Mouse (Mus musculus): ENCODE results near the gene Meioc.
"Not testable (repeated sequence)": the region's sequence is repeated elsewhere in the genome, so short reads cannot be mapped to it uniquely, and the experiment has no call there.

The Meioc gene

DNA sequence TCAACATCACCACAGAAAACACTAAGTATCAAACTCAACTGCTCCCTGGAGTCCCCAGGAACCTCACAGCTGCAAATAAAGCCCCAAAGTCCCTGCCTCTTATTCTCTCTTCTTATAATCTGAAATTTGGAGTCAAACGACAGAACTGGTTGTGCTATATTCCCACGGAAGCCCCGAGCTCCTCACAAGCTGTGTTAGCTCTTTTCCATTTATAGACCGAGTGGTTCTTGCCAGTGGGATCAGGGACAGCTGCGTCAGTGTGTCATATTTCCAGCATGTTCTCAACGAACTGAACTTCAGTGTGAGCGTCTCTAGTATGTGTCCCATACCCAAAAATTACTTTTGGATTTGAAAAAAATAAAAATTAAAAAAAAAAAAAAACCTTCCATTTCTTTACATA is 31.8 kb downstream of the Meioc start:
- DNase-seq: no peak

- DNase-seq: peak; percentile 91
These were observed 34.0 kb downstream of the Meioc start, which contains the start of gene Ccdc43 for GRCm38 (mm10) chr11:102697338-102698017. Ccdc43 (minus strand) TSS chr11:102697782.

DNA sequence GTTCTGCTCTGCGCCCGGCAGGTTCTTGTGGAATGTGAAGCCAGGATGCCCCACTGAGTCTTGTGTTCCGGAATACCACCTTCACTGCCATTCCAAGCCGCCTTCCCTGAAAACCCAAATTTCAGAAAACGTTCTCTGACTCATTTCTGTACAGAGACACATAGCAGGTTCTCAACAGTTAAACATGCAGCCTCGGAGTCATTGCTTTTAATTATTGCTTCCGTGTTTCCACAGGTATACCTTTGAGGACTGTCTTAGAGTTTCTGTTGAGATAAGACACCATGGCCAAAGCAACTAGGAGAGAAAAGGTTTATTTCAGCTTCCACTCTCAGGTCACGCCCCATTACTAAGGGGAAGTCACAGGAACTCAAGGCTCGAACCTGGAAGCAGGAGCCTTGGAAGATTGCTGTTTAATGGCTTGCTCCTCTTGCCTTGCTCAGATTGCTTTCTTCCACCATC is 34.5 kb downstream of the Meioc start:
- DNase-seq: no peak

DNA sequence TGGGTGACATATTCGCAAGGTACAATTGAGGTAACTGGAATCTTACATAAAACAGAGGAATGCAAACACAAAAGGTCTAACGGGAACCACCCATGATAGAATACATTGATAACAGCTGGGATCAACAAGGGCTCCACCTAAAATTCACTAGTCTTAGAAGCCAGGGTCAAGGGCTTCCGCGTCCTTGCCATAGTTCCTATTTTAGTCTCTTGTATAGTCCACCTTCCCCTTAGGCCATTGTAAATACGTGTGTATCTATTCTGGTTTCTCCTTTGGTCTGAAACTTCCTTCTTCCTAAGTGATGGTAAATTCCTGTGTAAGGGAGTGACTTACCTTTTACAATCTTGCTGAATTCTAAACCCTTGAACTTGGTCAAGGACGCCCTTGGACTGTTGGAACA is 38.7 kb downstream of the Meioc start:
- not testable (repeated sequence) for DNase-seq

- no peak for DNase-seq
These were observed 48.9 kb downstream of the Meioc start for GRCm38 (mm10) chr11:102712411-102712810.

DNA sequence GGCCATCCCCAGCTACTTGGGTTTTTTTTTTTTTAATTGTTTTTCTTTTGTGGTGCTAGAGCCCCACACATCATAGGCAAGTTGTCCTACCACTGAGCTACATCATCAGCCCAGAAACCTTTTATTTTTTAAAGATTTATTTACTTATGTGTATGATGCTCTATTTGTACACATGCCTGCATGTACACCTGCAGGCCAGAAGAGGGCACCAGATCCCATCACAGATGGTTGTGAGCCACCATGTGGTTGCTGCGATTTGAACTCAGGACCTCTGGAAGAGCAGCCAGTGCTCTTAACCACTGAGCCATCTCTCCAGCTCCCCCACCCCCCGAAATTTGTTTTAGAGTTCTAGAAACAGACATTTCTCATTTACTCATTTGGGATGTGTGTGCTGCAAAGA is 51.1 kb downstream of the Meioc start:
- DNase-seq: not testable (repeated sequence)

DNA sequence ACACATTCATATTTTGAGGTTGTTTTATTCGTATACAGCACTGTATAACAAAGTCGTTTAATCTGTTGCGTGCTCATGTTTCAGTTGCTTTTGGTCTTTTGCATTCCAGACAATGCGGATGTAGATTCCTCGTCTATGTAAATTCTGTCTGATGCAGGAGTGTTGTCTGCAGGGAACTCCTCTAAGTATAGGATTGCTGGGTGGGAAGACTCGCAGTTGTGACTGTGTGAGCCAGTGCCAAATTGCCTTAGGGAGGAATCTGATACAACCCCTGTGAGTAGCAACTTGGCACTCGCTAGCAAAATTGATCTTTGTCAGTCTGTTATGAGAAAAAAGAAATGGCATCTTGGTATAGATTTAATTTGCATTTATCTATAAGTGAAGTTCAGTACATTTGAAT is 52.6 kb downstream of the Meioc start:
- no peak for DNase-seq

GRCm38 (mm10) chr11:102725574-102725973 is 62.1 kb downstream of the Meioc start:
- peak; percentile 49 for DNase-seq

GRCm38 (mm10) chr11:102728614-102729013 is 65.1 kb downstream of the Meioc start:
- peak; percentile 86 for DNase-seq

GRCm38 (mm10) chr11:102729835-102730234 is 66.3 kb downstream of the Meioc start:
- DNase-seq: no peak

- no peak for DNase-seq
These were observed 67.8 kb downstream of the Meioc start for GRCm38 (mm10) chr11:102731366-102731765.

All from retina, postnatal 1 day (tissue).